Mouse (Mus musculus): ENCODE measurements at regions not wholly inside any gene's neighbourhood (a gene's known extent, or its start where the extent isn't known, plus 50 kb on each side); places are given as distances from the start of the nearest gene placed in this dataset.

DNA sequence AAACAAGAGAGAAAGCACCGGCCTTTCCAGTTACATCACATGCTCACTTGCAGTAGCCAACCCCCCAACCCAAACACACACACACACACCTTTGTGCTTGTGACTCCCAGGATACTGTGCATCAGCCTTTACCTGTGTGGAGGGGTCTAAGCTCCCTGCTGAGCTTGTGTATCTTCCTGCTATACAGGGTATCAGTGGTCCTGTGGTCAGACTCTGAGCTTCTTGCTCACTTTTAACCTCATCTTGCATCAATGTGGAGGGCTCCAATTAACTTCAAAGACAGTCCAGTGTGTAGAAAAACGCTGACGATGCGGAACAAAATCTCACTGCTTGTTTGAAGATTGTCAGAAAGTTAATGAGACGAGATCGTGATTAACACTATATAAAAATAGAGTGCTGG lies 71.4 kb upstream of the Gypa start:
- 88% methylated on average over 6 of the region's 6 CpGs for WGBS
- Histone ChIP-seq H3K9ac (ENCODE audit: low read depth, low read length) (no peak overlapping the region), H3K9me3 (ENCODE audit: control insufficient read depth, low read length) (no peaks in the 10 kb centered on the region), H3K36me3 (ENCODE audit: control insufficient read depth, insufficient read depth, low read length) (no peaks in the 10 kb centered on the region), H3K4me2 (replicated peaks; ENCODE audit: low read depth, low read length) (no peak overlapping the region), H3K4me3 (ENCODE audit: low read depth, low read length) (no peak overlapping the region), H3K27me3 (ENCODE audit: control insufficient read depth, insufficient read depth, low read length) (no peaks in the 10 kb centered on the region), H3K4me1 (replicated peaks; ENCODE audit: control insufficient read depth, insufficient read depth, low read length) (no peaks in the 10 kb centered on the region), H3K27ac (ENCODE audit: low read depth, low read length) (no peak overlapping the region)
- ATAC-seq (ENCODE audit: low FRiP score) (no peak), DNase-seq (ENCODE audit: low spot score) (no peak)

DNA sequence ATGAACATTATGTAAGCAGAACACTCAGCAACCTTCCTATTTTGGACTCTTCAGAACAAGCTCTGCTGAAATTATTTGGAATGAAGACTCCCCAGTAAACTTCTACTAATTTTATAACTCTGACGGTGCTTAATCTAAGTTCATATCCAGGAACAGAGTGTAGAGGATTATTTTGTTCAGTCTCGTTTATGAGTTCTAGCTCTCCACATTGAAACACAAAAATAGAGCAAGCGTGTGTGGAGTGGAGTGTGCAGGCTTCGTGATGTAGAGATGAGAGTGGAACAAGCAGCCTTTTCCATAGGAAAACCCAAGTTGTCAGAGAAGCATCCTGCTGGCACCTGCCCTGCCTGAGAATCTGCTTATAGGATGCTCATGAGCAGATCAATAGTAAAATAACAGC lies 77.5 kb upstream of the Gypa start:
- no peaks in the 10 kb centered on the region for H3K9me3 ChIP-seq (ENCODE audit: control insufficient read depth, low read length)
- no peak overlapping the region for H3K4me3 ChIP-seq (ENCODE audit: low read depth, low read length)
- no peak overlapping the region for H3K9ac ChIP-seq (ENCODE audit: low read depth, low read length)
- no peak overlapping the region for H3K27ac ChIP-seq (ENCODE audit: low read depth, low read length)
- WGBS: 89% methylated on average over 4 of the region's 4 CpGs
- ATAC-seq (ENCODE audit: low FRiP score) (no peak), DNase-seq (ENCODE audit: low spot score) (no peak)
- H3K4me2 ChIP-seq (replicated peaks; ENCODE audit: low read depth, low read length): no peak overlapping the region
- H3K4me1 ChIP-seq (replicated peaks; ENCODE audit: control insufficient read depth, insufficient read depth, low read length): no peaks in the 10 kb centered on the region
- no peaks in the 10 kb centered on the region for H3K36me3 ChIP-seq (ENCODE audit: control insufficient read depth, insufficient read depth, low read length)
- no peaks in the 10 kb centered on the region for H3K27me3 ChIP-seq (ENCODE audit: control insufficient read depth, insufficient read depth, low read length)

DNA sequence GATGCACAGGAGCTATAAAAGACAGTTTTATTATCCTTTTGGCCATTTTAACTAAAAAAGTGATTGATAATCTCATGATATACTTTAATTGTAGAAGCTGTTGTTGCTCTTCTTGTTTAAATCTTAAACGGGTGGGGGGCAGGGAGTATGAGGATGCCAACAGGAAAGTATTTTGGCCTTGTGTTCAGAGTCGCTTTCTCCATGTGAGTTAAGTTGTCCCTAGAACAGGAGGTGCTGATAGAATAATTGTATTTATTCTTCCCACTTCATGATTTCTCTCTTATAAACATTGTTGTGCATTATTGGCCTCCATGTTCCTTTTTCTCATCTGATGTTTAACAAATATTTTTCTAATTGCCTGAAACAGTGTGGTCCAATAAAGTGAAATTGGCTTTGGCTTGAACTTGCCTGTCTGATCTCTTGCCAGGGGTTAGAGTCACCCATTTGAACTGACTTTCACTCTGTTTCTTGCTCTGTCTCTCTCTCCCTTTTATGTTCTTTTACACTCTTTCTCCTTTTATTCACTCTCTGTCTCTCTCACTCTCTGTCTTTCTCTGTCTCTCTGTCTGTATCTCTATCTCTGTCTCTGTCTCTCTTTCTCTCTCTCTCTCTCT lies 93.9 kb upstream of the Gypa start:
- no peaks in the 10 kb centered on the region for H3K4me1 ChIP-seq (replicated peaks; ENCODE audit: control insufficient read depth, insufficient read depth, low read length)
- no peak for DNase-seq (ENCODE audit: low spot score)
- no peaks in the 10 kb centered on the region for H3K9me3 ChIP-seq (ENCODE audit: control insufficient read depth, low read length)
- no peak overlapping the region for H3K27ac ChIP-seq (ENCODE audit: low read depth, low read length)
- H3K9ac ChIP-seq (ENCODE audit: low read depth, low read length): no peak overlapping the region
- no peak for ATAC-seq (ENCODE audit: low FRiP score)
- no peaks in the 10 kb centered on the region for H3K27me3 ChIP-seq (ENCODE audit: control insufficient read depth, insufficient read depth, low read length)
- no peak overlapping the region for H3K4me3 ChIP-seq (ENCODE audit: low read depth, low read length)
- 88% methylated on average over 2 of the region's 2 CpGs for WGBS
- H3K4me2 ChIP-seq (replicated peaks; ENCODE audit: low read depth, low read length): no peak overlapping the region
- no peaks in the 10 kb centered on the region for H3K36me3 ChIP-seq (ENCODE audit: control insufficient read depth, insufficient read depth, low read length)

DNA sequence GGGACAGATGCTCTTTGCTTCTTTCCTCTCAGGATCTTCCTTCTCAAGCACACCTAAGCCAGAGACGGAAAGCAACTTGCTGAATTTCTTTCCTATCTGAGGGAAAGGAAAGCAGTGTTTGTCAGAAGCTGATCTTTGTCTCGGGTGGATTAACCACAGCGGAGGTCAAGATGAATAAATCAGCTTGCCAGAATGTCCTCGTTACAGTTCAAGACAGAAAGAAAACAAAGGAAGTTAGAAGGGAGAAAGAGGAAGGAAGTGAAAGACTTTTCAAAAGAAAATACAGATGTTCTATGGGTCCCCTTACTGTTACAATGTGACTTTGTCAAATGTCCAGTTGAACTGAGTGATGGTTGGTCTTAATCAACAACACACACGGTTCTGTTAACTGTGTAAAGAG lies 98.6 kb upstream of the Gypa start:
- no peaks in the 10 kb centered on the region for H3K36me3 ChIP-seq (ENCODE audit: control insufficient read depth, insufficient read depth, low read length)
- no peak overlapping the region for H3K9ac ChIP-seq (ENCODE audit: low read depth, low read length)
- 59% methylated on average over 5 of the region's 5 CpGs for WGBS
- no peak overlapping the region for H3K4me3 ChIP-seq (ENCODE audit: low read depth, low read length)
- H3K4me1 ChIP-seq (replicated peaks; ENCODE audit: control insufficient read depth, insufficient read depth, low read length): no peaks in the 10 kb centered on the region
- H3K27me3 ChIP-seq (ENCODE audit: control insufficient read depth, insufficient read depth, low read length): no peaks in the 10 kb centered on the region
- no peaks in the 10 kb centered on the region for H3K9me3 ChIP-seq (ENCODE audit: control insufficient read depth, low read length)
- no peak overlapping the region for H3K4me2 ChIP-seq (replicated peaks; ENCODE audit: low read depth, low read length)
- no peak for DNase-seq (ENCODE audit: low spot score)
- H3K27ac ChIP-seq (ENCODE audit: low read depth, low read length): no peak overlapping the region
- ATAC-seq (ENCODE audit: low FRiP score): no peak

DNA sequence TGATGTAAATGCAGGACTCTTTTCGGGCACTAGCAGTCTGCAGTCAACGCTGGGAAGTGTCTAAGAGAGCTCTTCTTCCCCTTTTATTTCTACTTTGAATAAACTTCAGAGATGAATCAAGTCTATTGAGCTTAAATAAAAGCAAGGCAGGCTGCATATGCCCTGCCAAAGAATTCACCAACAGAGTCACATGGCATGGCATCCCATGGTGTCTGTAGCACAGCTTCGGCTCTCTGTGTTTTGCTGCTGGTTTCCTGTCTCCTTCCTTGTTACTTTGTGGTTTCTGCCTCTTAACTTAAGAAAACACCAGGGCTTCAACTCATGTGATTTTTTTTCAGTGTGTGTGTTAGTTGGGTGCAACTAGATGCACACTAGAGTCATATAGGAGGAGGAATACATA lies 100.5 kb upstream of the Gypa start:
- 80% methylated on average over 3 of the region's 3 CpGs for WGBS
- no peaks in the 10 kb centered on the region for H3K9me3 ChIP-seq (ENCODE audit: control insufficient read depth, low read length)

DNA sequence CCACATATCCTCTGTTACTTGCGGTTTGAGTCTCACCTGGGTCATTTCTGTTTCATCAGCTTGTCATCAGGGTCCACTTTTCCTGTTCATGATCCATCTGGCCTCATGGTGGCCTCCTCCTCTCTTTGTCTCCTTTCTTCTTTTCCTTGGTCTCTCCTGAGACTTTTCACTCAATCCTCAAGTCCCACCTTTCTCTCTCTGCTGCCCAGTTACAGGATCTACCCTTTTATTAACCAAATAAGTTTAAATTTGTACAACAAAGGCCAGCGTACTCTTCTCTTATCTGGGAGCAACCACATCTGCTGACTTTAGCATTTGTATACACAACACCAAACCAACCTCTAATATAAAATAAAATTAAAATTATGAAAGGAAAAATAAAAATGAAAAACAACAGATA lies 124.4 kb upstream of the Gypa start:
- no peak overlapping the region for H3K4me3 ChIP-seq (ENCODE audit: low read depth, low read length)
- no peaks in the 10 kb centered on the region for H3K27me3 ChIP-seq (ENCODE audit: control insufficient read depth, insufficient read depth, low read length)
- no peak overlapping the region for H3K9ac ChIP-seq (ENCODE audit: low read depth, low read length)
- WGBS: 90% methylated on average over 2 of the region's 2 CpGs
- no peak overlapping the region for H3K27ac ChIP-seq (ENCODE audit: low read depth, low read length)
- no peaks in the 10 kb centered on the region for H3K36me3 ChIP-seq (ENCODE audit: control insufficient read depth, insufficient read depth, low read length)
- no peak for ATAC-seq (ENCODE audit: low FRiP score)
- H3K9me3 ChIP-seq (ENCODE audit: control insufficient read depth, low read length): no peaks in the 10 kb centered on the region
- no peak overlapping the region for H3K4me2 ChIP-seq (replicated peaks; ENCODE audit: low read depth, low read length)
- DNase-seq (ENCODE audit: low spot score): no peak
- no peaks in the 10 kb centered on the region for H3K4me1 ChIP-seq (replicated peaks; ENCODE audit: control insufficient read depth, insufficient read depth, low read length)

More for the DNA sequence above, 100.5 kb upstream of the Gypa start:
- Histone ChIP-seq H3K36me3 (ENCODE audit: control insufficient read depth, insufficient read depth, low read length) (no peaks in the 10 kb centered on the region), H3K4me2 (replicated peaks; ENCODE audit: low read depth, low read length) (no peak overlapping the region), H3K27me3 (ENCODE audit: control insufficient read depth, insufficient read depth, low read length) (no peaks in the 10 kb centered on the region), H3K9ac (ENCODE audit: low read depth, low read length) (no peak overlapping the region), H3K4me3 (ENCODE audit: low read depth, low read length) (no peak overlapping the region), H3K4me1 (replicated peaks; ENCODE audit: control insufficient read depth, insufficient read depth, low read length) (no peaks in the 10 kb centered on the region), H3K27ac (ENCODE audit: low read depth, low read length) (no peak overlapping the region)
- DNase-seq (ENCODE audit: low spot score) (no peak), ATAC-seq (ENCODE audit: low FRiP score) (no peak)

DNA sequence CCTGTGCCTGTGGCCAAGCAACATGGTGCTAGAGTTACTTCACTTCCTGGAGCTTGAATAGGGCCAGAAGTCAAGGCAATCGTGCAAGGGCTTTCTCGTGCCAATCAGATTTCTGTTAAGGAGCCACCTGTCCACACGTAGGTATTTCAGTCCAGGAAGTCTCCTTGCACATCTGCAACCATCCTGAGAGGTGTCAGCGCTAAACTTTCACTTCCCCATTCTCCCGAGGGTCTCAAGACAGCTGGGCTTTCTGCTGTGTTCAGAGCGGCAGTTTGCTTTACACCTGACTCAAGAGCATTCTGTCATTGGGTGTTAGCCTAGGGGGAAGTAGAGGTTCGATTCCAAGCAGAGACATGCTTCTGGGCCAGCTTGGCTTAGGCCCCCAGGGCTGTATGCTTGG lies 129.5 kb upstream of the Gypa start:
- Histone ChIP-seq H3K4me2 (replicated peaks; ENCODE audit: low read depth, low read length) (no peak overlapping the region), H3K4me1 (replicated peaks; ENCODE audit: control insufficient read depth, insufficient read depth, low read length) (no peaks in the 10 kb centered on the region), H3K27me3 (ENCODE audit: control insufficient read depth, insufficient read depth, low read length) (no peaks in the 10 kb centered on the region), H3K9ac (ENCODE audit: low read depth, low read length) (no peak overlapping the region), H3K9me3 (ENCODE audit: control insufficient read depth, low read length) (no peaks in the 10 kb centered on the region), H3K4me3 (ENCODE audit: low read depth, low read length) (no peak overlapping the region), H3K27ac (ENCODE audit: low read depth, low read length) (no peak overlapping the region), H3K36me3 (ENCODE audit: control insufficient read depth, insufficient read depth, low read length) (no peaks in the 10 kb centered on the region)
- no peak for ATAC-seq (ENCODE audit: low FRiP score)
- WGBS: 79% methylated on average over 7 of the region's 7 CpGs
- DNase-seq (ENCODE audit: low spot score): no peak

DNA sequence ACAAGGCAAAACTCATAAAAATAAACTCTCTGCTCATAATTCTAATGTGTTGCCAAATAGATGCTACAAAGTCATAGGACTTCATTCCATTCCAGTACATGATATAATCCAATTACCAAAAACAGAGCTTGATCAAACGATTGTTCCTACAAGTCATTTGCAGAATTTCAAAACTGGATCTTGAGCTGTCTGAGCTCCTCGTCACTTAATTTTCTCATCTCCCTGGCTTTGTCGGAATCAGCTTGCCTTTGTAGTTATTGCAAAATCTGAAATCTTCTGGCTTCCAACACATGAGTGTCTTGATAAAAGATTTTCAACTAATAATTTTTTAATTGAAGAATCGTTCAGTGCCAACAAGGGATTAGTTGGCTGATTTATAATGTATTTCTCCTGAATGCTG lies 150.3 kb upstream of the Gypa start:
- DNase-seq (ENCODE audit: low spot score): no peak

DNA sequence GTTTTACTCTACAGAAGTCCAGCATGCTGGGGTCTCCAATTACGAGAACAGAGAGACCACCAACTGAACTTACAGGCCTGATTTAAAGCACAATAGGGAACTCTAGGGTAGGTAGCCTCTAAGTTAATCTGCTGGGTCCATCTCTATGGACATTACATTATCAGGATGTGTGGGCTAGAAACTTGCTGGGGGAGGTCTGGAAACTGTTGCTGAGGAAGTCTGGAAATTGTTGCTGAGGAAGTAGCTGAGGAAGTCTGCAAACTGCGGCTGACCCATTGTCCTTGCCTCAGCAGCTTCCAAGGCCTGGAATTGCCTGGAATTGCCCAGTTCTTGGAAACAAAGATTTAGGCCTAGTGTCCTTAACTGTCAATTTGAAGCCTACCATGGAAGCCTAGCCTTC lies 155.7 kb upstream of the Gypa start:
- whole genome bisulfite sequencing: 90% methylated on average over 2 of the region's 2 CpGs
- H3K36me3 ChIP-seq (ENCODE audit: control insufficient read depth, insufficient read depth, low read length): no peaks in the 10 kb centered on the region

More for the DNA sequence above, 150.3 kb upstream of the Gypa start:
- Histone ChIP-seq H3K4me3 (ENCODE audit: low read depth, low read length) (no peak overlapping the region), H3K27ac (ENCODE audit: low read depth, low read length) (no peak overlapping the region), H3K4me2 (replicated peaks; ENCODE audit: low read depth, low read length) (no peak overlapping the region), H3K27me3 (ENCODE audit: control insufficient read depth, insufficient read depth, low read length) (no peaks in the 10 kb centered on the region), H3K9ac (ENCODE audit: low read depth, low read length) (no peak overlapping the region), H3K9me3 (ENCODE audit: control insufficient read depth, low read length) (no peaks in the 10 kb centered on the region), H3K4me1 (replicated peaks; ENCODE audit: control insufficient read depth, insufficient read depth, low read length) (no peaks in the 10 kb centered on the region), H3K36me3 (ENCODE audit: control insufficient read depth, insufficient read depth, low read length) (no peaks in the 10 kb centered on the region)
- 93% methylated on average over 4 of the region's 4 CpGs for WGBS
- no peak for ATAC-seq (ENCODE audit: low FRiP score)

More for the DNA sequence above, 155.7 kb upstream of the Gypa start:
- Histone ChIP-seq H3K27me3 (ENCODE audit: control insufficient read depth, insufficient read depth, low read length) (no peaks in the 10 kb centered on the region), H3K27ac (ENCODE audit: low read depth, low read length) (no peak overlapping the region), H3K9ac (ENCODE audit: low read depth, low read length) (no peak overlapping the region), H3K9me3 (ENCODE audit: control insufficient read depth, low read length) (no peaks in the 10 kb centered on the region), H3K4me1 (replicated peaks; ENCODE audit: control insufficient read depth, insufficient read depth, low read length) (no peaks in the 10 kb centered on the region), H3K4me2 (replicated peaks; ENCODE audit: low read depth, low read length) (no peak overlapping the region), H3K4me3 (ENCODE audit: low read depth, low read length) (no peak overlapping the region)
- DNase-seq (ENCODE audit: low spot score): no peak
- no peak for ATAC-seq (ENCODE audit: low FRiP score)
